Mouse (Mus musculus): Measurements from ENCODE around the gene Atp2b2.
A peak's percentile ranks its signal among the peaks of the same experiment; 100 is the strongest.

Gene Atp2b2

DNA sequence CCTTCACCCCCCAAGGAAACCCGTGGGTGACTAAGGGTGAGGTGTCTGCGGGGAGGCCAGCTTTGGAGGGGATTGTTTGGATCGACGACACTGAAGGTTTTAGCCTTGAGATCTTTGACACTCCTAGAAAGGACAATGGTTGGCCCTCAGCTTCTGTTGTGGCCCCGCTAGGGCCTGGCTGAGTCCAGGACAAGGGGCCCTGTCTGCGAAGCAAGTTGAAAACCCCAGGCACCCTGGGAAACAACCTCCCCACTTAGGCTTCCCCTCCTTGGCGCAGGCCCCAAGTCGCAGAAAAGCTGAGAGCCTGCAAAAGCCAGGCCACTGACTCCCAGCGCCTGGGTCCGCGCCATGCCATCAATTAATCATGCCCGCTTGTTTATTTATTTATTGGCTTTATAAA lies at the start of gene Atp2b2:
Atp2b2 (minus strand) TSS at position 282 of the 400 bp plus-strand sequence.
- no peak for DNase-seq

DNA sequence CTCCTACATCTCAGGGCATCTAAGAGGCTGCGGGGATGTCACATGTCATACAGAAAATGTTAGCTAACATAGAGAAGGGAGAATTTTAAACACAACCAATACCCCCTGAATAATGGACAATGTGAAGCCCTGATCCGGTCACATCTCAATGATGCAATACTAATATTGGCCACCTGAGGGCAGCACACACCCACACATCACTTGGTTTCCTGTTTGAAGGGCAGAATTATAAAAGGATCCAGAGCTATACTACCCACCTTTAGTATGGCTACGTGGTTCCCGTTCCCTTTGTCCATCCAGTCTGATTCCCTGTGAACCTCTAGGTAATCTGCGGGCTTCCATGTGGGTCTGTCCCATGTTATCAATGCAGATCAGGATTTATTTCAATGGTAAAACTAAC lies 47.2 kb upstream of the Atp2b2 start:
- DNase-seq: peak in 1 of 2 experiments; percentile 60

- peak in 1 of 2 experiments; percentile 3 for DNase-seq
These were observed 44.7 kb upstream of the Atp2b2 start for GRCm38 (mm10) chr6:114087106-114087505.

- DNase-seq: no peak
These were observed 36.1 kb upstream of the Atp2b2 start for GRCm38 (mm10) chr6:114078556-114078955.

GRCm38 (mm10) chr6:114076560-114076959 lies 34.1 kb upstream of the Atp2b2 start:
- no peak for DNase-seq

DNA sequence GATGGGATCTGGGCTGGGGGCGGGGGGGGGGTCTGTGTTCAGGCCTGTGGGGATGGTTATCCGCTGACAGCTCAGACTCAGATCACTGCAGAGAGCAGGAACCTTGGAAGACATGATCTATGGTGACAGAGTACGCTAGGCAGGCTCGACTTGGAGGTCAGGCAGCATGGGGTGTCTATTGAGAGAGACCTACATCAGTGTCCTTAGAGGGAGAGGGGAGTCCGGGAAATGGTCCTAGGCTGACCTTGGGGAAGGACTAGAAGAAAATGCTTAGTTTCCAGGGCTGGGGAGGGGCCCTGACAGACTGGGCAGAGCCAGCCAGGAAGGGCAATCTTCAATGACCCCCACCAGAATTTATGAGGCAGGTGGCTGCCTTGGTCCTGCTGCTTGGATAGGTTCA lies 33.6 kb upstream of the Atp2b2 start:
- no peak for DNase-seq

DNA sequence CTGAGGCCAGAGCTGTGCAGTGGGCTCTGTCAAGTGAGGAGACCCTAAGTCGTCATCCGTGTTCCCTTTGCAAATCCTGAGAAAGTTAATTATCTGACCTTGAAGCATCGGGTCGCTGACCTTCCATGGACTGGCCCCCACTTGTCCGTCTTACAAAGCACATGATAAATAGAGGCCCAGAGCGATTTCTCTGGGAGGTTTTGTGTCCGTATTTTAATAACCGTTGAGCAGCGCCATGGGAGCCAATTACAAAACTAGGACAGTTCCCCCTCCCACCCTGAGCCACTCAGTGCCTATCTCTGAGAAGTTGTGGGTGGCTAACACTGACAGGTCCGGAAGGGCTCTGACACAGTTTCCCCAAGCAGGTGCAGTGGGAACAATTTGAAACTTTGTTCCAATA lies 32.5 kb upstream of the Atp2b2 start:
- DNase-seq: no peak

GRCm38 (mm10) chr6:114074256-114074655 lies 31.8 kb upstream of the Atp2b2 start:
- DNase-seq: no peak

GRCm38 (mm10) chr6:114071564-114071963 lies 29.2 kb upstream of the Atp2b2 start:
- peak in 1 of 2 experiments; percentile 32 for DNase-seq

DNA sequence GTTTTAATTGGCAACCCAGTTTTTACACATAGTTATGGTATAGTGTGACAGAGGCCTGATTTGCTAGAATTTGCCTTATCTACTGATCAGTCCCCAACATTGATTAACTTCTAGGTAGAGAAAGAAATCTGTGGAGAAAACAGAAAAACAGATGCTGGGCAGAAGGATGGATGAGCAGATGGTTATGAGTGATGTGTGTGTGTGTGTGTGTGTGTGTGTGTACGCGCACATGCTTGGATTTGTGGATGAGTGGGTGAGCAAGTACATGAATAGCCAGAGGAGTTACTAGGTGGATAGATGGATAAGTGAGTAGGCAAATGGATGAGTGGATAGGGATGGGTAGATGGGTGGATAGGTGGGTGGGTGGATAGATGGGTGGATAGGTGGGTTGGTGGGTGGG lies 20.7 kb upstream of the Atp2b2 start:
- DNase-seq: no peak

GRCm38 (mm10) chr6:114062688-114063087 lies 20.3 kb upstream of the Atp2b2 start:
- DNase-seq: no peak

DNA sequence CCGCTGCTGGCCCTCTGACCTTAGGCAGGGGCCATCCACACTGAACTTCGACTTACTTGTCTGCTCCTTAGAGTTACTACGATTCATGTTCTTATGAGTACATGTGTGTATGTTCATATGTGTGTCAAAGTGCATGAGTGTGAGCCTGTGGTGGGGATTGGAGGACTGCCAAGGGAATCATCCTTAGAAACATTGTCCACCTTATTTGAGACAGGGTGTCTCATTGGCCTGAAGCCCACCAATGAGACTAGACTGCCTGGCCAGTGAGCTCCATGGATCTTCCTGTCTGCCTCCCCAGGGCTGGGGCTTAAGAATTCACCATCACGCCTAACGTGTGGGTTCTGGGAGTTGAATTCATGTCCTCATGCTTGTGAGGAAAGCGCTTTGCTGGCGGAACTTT lies 16.8 kb upstream of the Atp2b2 start:
- no peak for DNase-seq

- no peak for DNase-seq
These were observed 15.8 kb upstream of the Atp2b2 start for GRCm38 (mm10) chr6:114058030-114058808.

- no peak for DNase-seq
These were observed 12.9 kb upstream of the Atp2b2 start for GRCm38 (mm10) chr6:114055311-114055710.

DNA sequence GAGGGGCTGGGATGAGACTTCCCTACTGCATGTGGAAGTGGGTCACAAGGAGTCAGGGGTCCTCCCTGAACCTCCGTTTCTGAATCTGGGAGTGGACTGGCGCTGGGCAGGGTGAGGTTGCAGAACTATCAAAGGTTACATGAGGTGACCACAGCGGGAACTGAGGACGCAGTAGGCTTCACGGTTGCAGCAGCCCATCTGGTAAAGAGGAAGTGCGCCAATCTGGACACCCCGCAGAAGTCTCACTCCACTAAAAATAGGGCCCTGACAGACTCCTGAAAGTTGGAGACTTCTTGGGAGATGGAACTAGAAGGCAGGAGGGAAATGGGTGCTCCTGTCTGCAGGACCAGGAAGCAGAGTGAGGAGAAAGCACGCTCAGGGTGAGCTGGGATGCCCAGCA lies 2.5 kb upstream of the Atp2b2 start:
- no peak for DNase-seq

DNA sequence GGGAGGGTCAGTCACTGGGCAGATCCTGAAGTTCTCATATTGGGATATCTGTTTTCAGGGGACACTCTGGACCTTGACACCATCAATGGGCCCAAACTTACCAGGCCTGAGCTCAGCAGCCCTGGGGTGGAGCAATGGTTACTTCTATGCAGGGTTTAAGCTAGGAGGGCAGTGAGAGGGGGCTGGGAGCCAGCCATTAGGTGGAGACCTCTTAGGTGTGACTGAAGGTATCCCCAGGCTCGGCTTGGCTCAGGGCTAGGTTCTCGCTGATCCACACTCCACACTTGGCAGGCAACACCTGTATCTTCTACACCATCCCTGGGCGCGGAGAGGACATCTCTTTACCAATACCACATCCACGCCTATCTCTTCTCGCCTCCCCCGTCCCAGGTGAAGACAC lies 423 bp upstream of the Atp2b2 start:
- no peak for DNase-seq

DNA sequence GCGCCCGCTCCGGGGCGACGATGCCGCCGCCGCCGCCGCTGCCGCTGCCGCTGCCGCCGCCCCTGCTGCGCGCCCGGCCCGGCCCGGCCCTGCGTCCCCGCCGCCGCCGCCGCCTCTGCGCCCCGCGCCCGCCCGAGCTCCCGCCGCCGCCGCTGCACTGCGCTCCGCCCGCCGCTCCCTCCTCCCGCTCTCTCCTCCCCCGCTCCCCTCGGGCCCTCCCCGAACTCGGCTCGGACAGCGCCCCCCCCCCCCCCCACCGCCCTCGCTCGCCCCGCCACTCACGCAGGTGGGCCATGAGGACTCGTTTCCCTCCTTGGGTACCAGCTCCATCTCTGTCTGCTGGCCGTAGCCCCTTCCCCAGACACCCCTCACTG lies 515 bp downstream of the Atp2b2 start:
- no peak for DNase-seq

DNA sequence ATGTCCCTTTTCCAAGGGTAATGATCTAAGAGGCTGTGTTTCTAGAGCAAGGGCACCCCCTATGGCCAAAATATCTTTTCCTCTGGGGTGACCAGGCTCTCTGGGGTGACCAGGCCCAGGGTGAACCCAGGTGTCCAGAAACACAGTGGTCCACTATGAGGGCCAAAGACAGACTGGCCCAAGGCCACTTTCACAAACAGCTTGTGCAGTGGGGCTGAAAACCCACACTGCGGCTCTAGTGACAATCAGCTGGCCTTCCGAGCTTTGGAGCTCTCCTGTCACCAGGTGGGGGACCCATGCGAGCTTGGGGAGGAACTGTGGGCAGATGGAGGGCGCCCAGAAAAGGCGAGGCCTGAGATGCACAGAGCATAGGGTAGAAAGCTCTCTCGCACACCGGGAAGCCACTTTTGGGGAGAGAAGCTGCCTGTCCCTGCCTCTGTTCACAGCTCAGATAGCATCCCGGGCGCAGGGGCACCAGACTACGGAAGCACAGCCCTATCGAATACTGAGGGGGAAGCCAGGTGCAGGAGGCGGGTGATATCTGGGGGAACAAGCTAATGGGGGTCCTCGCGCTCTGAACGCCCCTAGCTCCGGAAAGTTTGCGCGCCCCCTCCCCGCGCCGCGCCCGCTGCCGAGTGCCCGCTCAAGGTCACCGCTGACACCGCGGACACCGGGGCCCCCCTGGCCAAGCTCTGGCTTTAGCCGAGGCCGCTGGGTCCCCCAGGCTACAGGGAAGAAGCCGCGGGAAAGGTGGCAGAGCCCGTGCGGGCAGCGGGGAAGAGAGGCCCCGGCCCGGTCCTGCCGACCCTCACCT lies 1.1 kb downstream of the Atp2b2 start:
- DNase-seq: no peak

- no peak for DNase-seq
These were observed 6.7 kb downstream of the Atp2b2 start for GRCm38 (mm10) chr6:114035704-114036103.

DNA sequence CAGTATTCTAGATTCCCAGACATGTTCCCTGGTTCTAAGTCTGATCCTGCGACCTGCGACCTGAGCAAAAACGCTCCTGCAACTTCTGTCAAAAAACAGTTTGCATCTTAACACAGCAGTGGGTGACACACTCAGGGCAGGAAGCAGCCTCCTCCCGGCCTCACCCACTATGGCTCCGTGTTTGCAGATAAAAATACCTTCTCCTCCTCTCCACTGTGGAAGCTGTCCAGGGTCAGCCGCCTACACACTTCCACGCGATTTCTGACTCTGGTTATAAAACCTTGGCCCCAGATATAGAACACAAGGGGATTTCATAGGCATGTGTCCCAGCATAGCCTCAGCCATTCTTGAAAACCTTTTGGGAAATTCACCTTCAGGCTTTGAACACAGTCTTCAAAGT lies 9.6 kb downstream of the Atp2b2 start:
- no peak for DNase-seq

GRCm38 (mm10) chr6:114023794-114024193 lies 18.6 kb downstream of the Atp2b2 start:
- DNase-seq: no peak

- no peak for DNase-seq
These were observed 20.3 kb downstream of the Atp2b2 start for GRCm38 (mm10) chr6:114022104-114022503.

DNA sequence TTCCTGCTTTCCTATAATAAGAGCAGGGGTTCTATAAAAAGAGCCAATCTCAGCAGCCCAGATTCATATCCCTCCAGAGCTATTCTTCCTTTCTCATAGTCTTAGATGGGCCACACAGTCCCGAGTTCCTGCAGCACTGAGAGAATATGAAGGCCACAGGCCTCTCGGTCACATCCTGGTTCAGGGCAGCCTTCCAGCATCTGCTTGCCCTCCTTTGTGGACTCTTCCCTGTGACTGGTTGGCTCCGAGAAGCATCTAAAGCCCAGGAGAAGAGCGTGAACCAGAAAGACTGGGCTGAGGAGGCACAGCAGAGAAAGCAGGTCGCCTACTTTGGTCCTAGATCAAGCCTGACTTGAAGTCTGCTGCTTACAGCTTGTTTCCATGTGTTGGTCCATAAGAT lies 28.6 kb downstream of the Atp2b2 start:
- no peak for DNase-seq

- DNase-seq: no peak
These were observed 29.6 kb downstream of the Atp2b2 start for GRCm38 (mm10) chr6:114012834-114013233.
